Mouse (Mus musculus): Measurements from ENCODE around the gene Gm43191. TPM values are rescaled to one million over a fixed set of nuclear protein-coding genes. Genes with fewer than 3 reads are reported as not detected.

The Gm43191 gene
- total and polyA plus RNA-seq, 3 experiments: 0.39 TPM; not detected in 2

- Histone ChIP-seq H3K4me1 (ENCODE audit: control insufficient read depth in 1 of 2, insufficient read depth in 2 of 2, low read length in 2 of 2) (peaks cover 2 to 27% of the 10 kb centered on the region in 2 experiments; a peak in 2 of 4 replicates), H3K9me3 (replicated peaks; ENCODE audit: insufficient read depth, low read length) (no peaks in the 10 kb centered on the region), H3K9ac (ENCODE audit: control insufficient read depth, low read depth, low read length, poor library complexity, severe bottlenecking) (peak overlapping the region; percentile 6; the same call in 1 of the 2 replicates), H3K4me3 (ENCODE audit: control insufficient read depth in 1 of 2, insufficient read depth in 1 of 2, low read depth in 2 of 2, low read length in 2 of 2) (no peak overlapping the region), H3K79me2 (ENCODE audit: control insufficient read depth, insufficient read depth, low read length, poor library complexity) (peaks cover 68% of the 10 kb centered on the region), H3K27me3 (ENCODE audit: control insufficient read depth in 1 of 2, insufficient read depth in 2 of 2, low read length in 2 of 2) (no peaks in the 10 kb centered on the region), H3K36me3 (ENCODE audit: control insufficient read depth in 1 of 2, insufficient read depth in 2 of 2, low read length in 2 of 2) (peaks cover 0 to 28% of the 10 kb centered on the region in 2 experiments; a peak in 3 of 4 replicates), H3K27ac (ENCODE audit: control insufficient read depth, low read depth, low read length) (no peak overlapping the region)
- TF ChIP-seq GATA1 (IDR thresholded peaks at IDR 0.05; ENCODE audit: low read depth, low read length) (no peak), MYC (IDR thresholded peaks at IDR 0.05; ENCODE audit: low read depth, low read length) (no peak), MEF2A (IDR thresholded peaks at IDR 0.05; ENCODE audit: extremely low read depth, insufficient replicate concordance, low read depth, low read length, poor library complexity, severe bottlenecking) (no peak), MAFK (IDR thresholded peaks at IDR 0.05; ENCODE audit: borderline replicate concordance, low read depth, low read length) (no peak), E2F4 (IDR thresholded peaks at IDR 0.05; ENCODE audit: borderline replicate concordance, low read depth, low read length) (no peak), ETS1 (IDR thresholded peaks at IDR 0.05; ENCODE audit: low read depth, low read length) (no peak), ELF1 (IDR thresholded peaks at IDR 0.05; ENCODE audit: low read depth, low read length) (no peak), NRF1 (IDR thresholded peaks at IDR 0.05; ENCODE audit: insufficient read depth, low read depth, low read length, poor library complexity, severe bottlenecking) (no peak), BHLHE40 (IDR thresholded peaks at IDR 0.05; ENCODE audit: borderline replicate concordance, low read depth, low read length) (no peak), MAZ (IDR thresholded peaks at IDR 0.05; ENCODE audit: low read depth, low read length) (no peak), TAL1 (IDR thresholded peaks at IDR 0.05; ENCODE audit: low read length) (no peak), UBTF (IDR thresholded peaks at IDR 0.05; ENCODE audit: borderline replicate concordance, insufficient read depth, low read depth, low read length) (no peak), EP300 (IDR thresholded peaks at IDR 0.05; ENCODE audit: low read depth in 1 of 2, low read length in 2 of 2) (no peak), NELFE (IDR thresholded peaks at IDR 0.05; ENCODE audit: low read depth, low read length) (no peak), TCF12 (IDR thresholded peaks at IDR 0.05; ENCODE audit: low read depth, low read length) (no peak), POLR2A (IDR thresholded peaks at IDR 0.05; ENCODE audit: control insufficient read depth in 1 of 2, insufficient read depth in 1 of 2, low read depth in 1 of 2, low read length in 2 of 2, poor library complexity in 1 of 2) (no peak), SMC3 (IDR thresholded peaks at IDR 0.05; ENCODE audit: low read depth, low read length) (no peak), JUND (IDR thresholded peaks at IDR 0.05; ENCODE audit: low read depth, low read length) (no peak)
- DNase-seq (ENCODE audit: low read depth, low spot score): no peak
These were observed 21.1 kb downstream of the Gm43191 start for GRCm38 (mm10) chr3:116659856-116660430.

DNA sequence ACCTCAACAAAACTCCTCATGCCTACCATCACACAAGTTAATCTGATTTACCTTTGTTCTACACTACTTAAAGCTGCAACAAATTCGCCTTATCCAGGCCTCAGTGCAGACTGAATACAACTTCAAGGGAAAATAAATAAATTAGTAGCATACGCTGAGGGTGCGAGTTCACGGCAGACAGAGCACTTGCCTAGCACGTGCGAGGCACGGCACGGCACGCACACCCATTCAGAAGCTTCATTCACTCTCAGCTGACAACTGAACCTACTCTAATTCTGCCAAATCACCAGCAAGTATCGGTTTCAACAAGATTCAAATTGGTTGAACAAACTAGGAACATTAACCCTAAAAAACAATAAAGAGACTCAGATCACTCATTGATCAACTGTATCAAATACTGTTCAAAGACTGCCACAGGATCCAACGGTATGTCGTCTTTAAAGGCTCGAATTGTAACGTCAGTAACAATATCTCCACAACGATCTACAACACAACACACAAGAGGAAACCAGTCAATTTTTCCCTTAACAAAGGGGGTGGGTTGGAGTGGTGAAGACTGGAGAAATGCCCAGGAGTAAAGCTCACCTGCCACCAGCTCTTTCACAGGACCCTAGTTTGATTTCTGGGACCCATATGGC is 22.0 kb downstream of the Gm43191 start:
- Histone ChIP-seq H3K79me2 (ENCODE audit: control insufficient read depth, insufficient read depth, low read length, poor library complexity) (peaks cover 75% of the 10 kb centered on the region), H3K9me3 (replicated peaks; ENCODE audit: insufficient read depth, low read length) (no peaks in the 10 kb centered on the region), H3K27me3 (ENCODE audit: control insufficient read depth in 1 of 2, insufficient read depth in 2 of 2, low read length in 2 of 2) (no peaks in the 10 kb centered on the region), H3K36me3 (ENCODE audit: control insufficient read depth in 1 of 2, insufficient read depth in 2 of 2, low read length in 2 of 2) (peaks cover 0 to 30% of the 10 kb centered on the region in 2 experiments; a peak in 3 of 4 replicates), H3K9ac (ENCODE audit: control insufficient read depth, low read depth, low read length, poor library complexity, severe bottlenecking) (no peak overlapping the region), H3K4me3 (ENCODE audit: control insufficient read depth in 1 of 2, insufficient read depth in 1 of 2, low read depth in 2 of 2, low read length in 2 of 2) (no peak overlapping the region), H3K4me1 (ENCODE audit: control insufficient read depth in 1 of 2, insufficient read depth in 2 of 2, low read length in 2 of 2) (peaks cover 2 to 31% of the 10 kb centered on the region in 2 experiments; a peak in 3 of 4 replicates), H3K27ac (ENCODE audit: control insufficient read depth, low read depth, low read length) (no peak overlapping the region)
- TF ChIP-seq BHLHE40 (IDR thresholded peaks at IDR 0.05; ENCODE audit: borderline replicate concordance, low read depth, low read length) (no peak), POLR2AphosphoS5 (IDR thresholded peaks at IDR 0.05; ENCODE audit: borderline replicate concordance, low read depth, low read length) (no peak), E2F4 (IDR thresholded peaks at IDR 0.05; ENCODE audit: borderline replicate concordance, low read depth, low read length) (no peak), POLR2AphosphoS2 (IDR thresholded peaks at IDR 0.05; ENCODE audit: low read length) (no peak), CHD1 (IDR thresholded peaks at IDR 0.05; ENCODE audit: low read depth, low read length) (no peak), ZNF384 (IDR thresholded peaks at IDR 0.05; ENCODE audit: low read depth, low read length) (no peak), MXI1 (IDR thresholded peaks at IDR 0.05; ENCODE audit: low read depth, low read length) (no peak), POLR2A (IDR thresholded peaks at IDR 0.05; ENCODE audit: control insufficient read depth in 1 of 2, insufficient read depth in 1 of 2, low read depth in 1 of 2, low read length in 2 of 2, poor library complexity in 1 of 2) (no peak), SMC3 (IDR thresholded peaks at IDR 0.05; ENCODE audit: low read depth, low read length) (no peak), MEF2A (IDR thresholded peaks at IDR 0.05; ENCODE audit: extremely low read depth, insufficient replicate concordance, low read depth, low read length, poor library complexity, severe bottlenecking) (no peak)
- no peak for DNase-seq (ENCODE audit: low read depth, low spot score)

Measured in MEL (cell line).